ENCODE assay signal across 42 mouse cellular contexts in the genomic region with DNA sequence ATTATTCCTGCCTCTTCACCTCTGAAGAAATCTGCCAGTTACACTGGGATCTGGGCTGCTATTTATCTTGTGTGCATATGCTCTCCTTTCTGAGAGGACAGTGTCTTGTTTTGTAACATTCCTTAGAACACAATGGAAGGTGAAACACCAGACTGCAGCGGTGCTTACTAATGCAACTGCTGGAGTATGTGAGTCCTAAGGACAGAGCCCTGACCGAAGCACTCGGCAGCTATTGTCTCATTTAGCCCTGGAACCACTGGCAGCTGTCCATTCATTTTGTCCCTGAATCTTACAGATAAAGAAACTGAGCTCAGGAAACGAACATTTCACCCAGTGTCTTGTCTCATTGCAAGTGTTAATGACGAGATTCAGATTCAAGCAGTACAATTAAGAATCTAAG. TPM values are rescaled to one million over a fixed set of nuclear protein-coding genes. Genes with fewer than 3 reads are reported as not detected.
A peak's percentile ranks its signal among the peaks of the same experiment; 100 is the strongest.
DNase-seq lines count a peak whose midpoint lies in the region; ATAC-seq and TF ChIP-seq lines count a peak whose summit lies in the region.
"Had no signal": no experiment of that assay in that cellular context is flagged by ENCODE, and none has a peak within 500 bp of the region (broad histone marks: within the 10 kb centered on the region; RNA-seq: fewer than 3 reads in every experiment).

No protein-coding gene starts in this region.

- peak; percentile 55 to 86 for DNase-seq in adrenal gland, adult (ENCODE audit: inconsistent age in 2 of 2, low spot score in 1 of 2)
- DNase-seq in adrenal gland, postnatal 4 days (ENCODE audit: low spot score in 2 of 2): no peak
- no peak for DNase-seq in hindbrain, embryonic 10.5 days (ENCODE audit: low spot score)
- DNase-seq in hindbrain, embryonic 11.5 days (ENCODE audit: low spot score): no peak
- peak; percentile 53 for DNase-seq in adrenal gland, adult 8-10 months
- DNase-seq in cerebellum, adult 2 months: no peak
- DNase-seq: cerebellum, adult 11-12 months; cerebellum, postnatal 10 days; forebrain, postnatal 0 days; heart, postnatal 10 days; kidney, adult 18-20 months; liver; lung, adult 2 months; lung, postnatal 10 days; right cerebral cortex, postnatal 4 days; thymus, postnatal 14 days had no signal

- no peak for TF ChIP-seq CTCF in cerebellum, adult 2 months (IDR thresholded peaks at IDR 0.05; ENCODE audit: borderline replicate concordance, insufficient read depth, low read depth, low read length)

- ATAC-seq in hindbrain, embryonic 11.5 days (ENCODE audit: low FRiP score): no peak
- ATAC-seq in megakaryocyte-erythroid progenitor cell, adult 5-6 weeks (replicated peaks; ENCODE audit: low FRiP score, low TSS enrichment, poor library complexity, severe bottlenecking): no peak
- ATAC-seq: forebrain, postnatal 0 days; hindbrain, embryonic 16.5 days; midbrain, embryonic 16.5 days; Patski had no signal

- H3K9ac ChIP-seq in hindbrain, embryonic 11.5 days (ENCODE audit: low read depth, low read length): no peak overlapping the region
- H3K9ac ChIP-seq: forebrain, embryonic 12.5 days; forebrain, postnatal 0 days; kidney, embryonic 15.5 days; liver, embryonic 14.5 days had no signal

- WGBS in hindbrain, embryonic 10.5 days: 71% methylated on average over 5 of the region's 5 CpGs
- WGBS in hindbrain, embryonic 11.5 days: 62% methylated on average over 5 of the region's 5 CpGs
- WGBS in cerebellum, adult 2 months: 60% methylated on average over 5 of the region's 5 CpGs

- H3K4me1 ChIP-seq in hindbrain, embryonic 10.5 days (replicated peaks): peaks cover 33% of the 10 kb centered on the region
- no peaks in the 10 kb centered on the region for H3K4me1 ChIP-seq in hindbrain, embryonic 11.5 days (replicated peaks; ENCODE audit: control insufficient read depth, insufficient read depth, low read length)
- H3K4me1 ChIP-seq in cerebellum, adult 2 months (ENCODE audit: control insufficient read depth, insufficient read depth, low read length): no peaks in the 10 kb centered on the region

- no peak for TF ChIP-seq POLR2A in cerebellum, adult 2 months (IDR thresholded peaks at IDR 0.05; ENCODE audit: borderline replicate concordance, insufficient read depth, low read length)

- H3K4me3 ChIP-seq in hindbrain, embryonic 10.5 days: no peak overlapping the region
- no peak overlapping the region for H3K4me3 ChIP-seq in hindbrain, embryonic 11.5 days (ENCODE audit: low read depth, low read length)
- H3K4me3 ChIP-seq in cerebellum, adult 2 months (replicated peaks; ENCODE audit: insufficient read depth, low read depth, low read length): no peak overlapping the region
- H3K4me3 ChIP-seq: erythroblast, embryonic 14.5 days; forebrain, embryonic 12.5 days; kidney, embryonic 15.5 days; midbrain, embryonic 10.5 days had no signal

- no peaks in the 10 kb centered on the region for H3K9me3 ChIP-seq in hindbrain, embryonic 10.5 days
- H3K9me3 ChIP-seq in hindbrain, embryonic 11.5 days (ENCODE audit: control insufficient read depth, low read length): no peaks in the 10 kb centered on the region
- H3K9me3 ChIP-seq: forebrain, embryonic 12.5 days; kidney, embryonic 15.5 days; midbrain, embryonic 10.5 days had no signal

- no peaks in the 10 kb centered on the region; the same call in 1 of the 2 replicates for H3K36me3 ChIP-seq in hindbrain, embryonic 10.5 days
- H3K36me3 ChIP-seq in hindbrain, embryonic 11.5 days (ENCODE audit: control insufficient read depth, insufficient read depth, low read length): no peaks in the 10 kb centered on the region
- H3K36me3 ChIP-seq: forebrain, embryonic 12.5 days; kidney, embryonic 15.5 days had no signal

- 0 out of 2 replicates have a peak overlapping the region, but pooled peaks have one; percentile 16 for H3K27ac ChIP-seq in hindbrain, embryonic 10.5 days
- no peak overlapping the region for H3K27ac ChIP-seq in hindbrain, embryonic 11.5 days (ENCODE audit: low read depth, low read length)
- no peak overlapping the region for H3K27ac ChIP-seq in cerebellum, adult 2 months (ENCODE audit: insufficient read depth, low read length)
- H3K27ac ChIP-seq: forebrain, embryonic 12.5 days; kidney, embryonic 15.5 days; liver, embryonic 14.5 days; macrophage; midbrain, embryonic 10.5 days had no signal

- no peaks in the 10 kb centered on the region for H3K27me3 ChIP-seq in hindbrain, embryonic 10.5 days (ENCODE audit: insufficient read depth, poor library complexity, severe bottlenecking)
- H3K27me3 ChIP-seq in hindbrain, embryonic 11.5 days (ENCODE audit: control insufficient read depth, insufficient read depth, low read length): no peaks in the 10 kb centered on the region
- no peaks in the 10 kb centered on the region for H3K27me3 ChIP-seq in cerebellum, adult 2 months (ENCODE audit: control insufficient read depth, insufficient read depth, low read length)
- H3K27me3 ChIP-seq: forebrain, embryonic 12.5 days; kidney, embryonic 15.5 days; Patski had no signal

- no peak overlapping the region for H3K4me2 ChIP-seq in hindbrain, embryonic 11.5 days (replicated peaks; ENCODE audit: low read depth, low read length)
- H3K4me2 ChIP-seq: forebrain, embryonic 12.5 days; kidney, embryonic 15.5 days had no signal

RNA-seq across cellular contexts. Expression of a gene that starts 44.6 kb away (rescaled TPM):
- 100 to 1,000 TPM in 1 of 2 experiments, 10 to 100 TPM in 1; 95.8 to 104 TPM for total RNA-seq in adrenal gland, postnatal 4 days (2021)
- polyA plus RNA-seq in hindbrain, embryonic 10.5 days (2016; fragmentation: Nextera tagmentation; extraction: Ambion mirVana): 34.3 and 37.9 TPM in 2 replicates
- polyA plus RNA-seq in hindbrain, embryonic 11.5 days (2014; fragmentation: Nextera tagmentation; extraction: Ambion mirVana): 11.9 and 12.1 TPM in 2 replicates
- total RNA-seq in adrenal gland, adult 8-10 months (2022): 100 to 1,000 TPM in 2 of 4 experiments, 10 to 100 TPM in 2; 77.9 to 150 (median 98.7) TPM
- total RNA-seq in megakaryocyte-erythroid progenitor cell, adult 5-6 weeks (2014; fragmentation: Nextera tagmentation): 19.8 and 32.3 TPM in 2 replicates
- total RNA-seq in megakaryocyte-erythroid progenitor cell, adult 5-6 weeks (2017): 19.9 and 25.1 TPM in 2 replicates
- polyA plus RNA-seq in cerebellum, adult 2 months (2012; rRNA removed): 8.6 and 8.9 TPM in 2 replicates

RNA-seq across cellular contexts. Expression of a gene that starts 57.9 kb away (rescaled TPM):
- under 1 TPM in 1 of 2 experiments, not detected in 1; 0.22 TPM for total RNA-seq in adrenal gland, postnatal 4 days (2021)
- polyA plus RNA-seq in hindbrain, embryonic 10.5 days (2016; fragmentation: Nextera tagmentation; extraction: Ambion mirVana): not detected in 2 replicates
- not detected in 2 replicates for polyA plus RNA-seq in hindbrain, embryonic 11.5 days (2014; fragmentation: Nextera tagmentation; extraction: Ambion mirVana)
- total RNA-seq in adrenal gland, adult 8-10 months (2022): not detected
- total RNA-seq in megakaryocyte-erythroid progenitor cell, adult 5-6 weeks (2014; fragmentation: Nextera tagmentation): not detected in 2 replicates
- total RNA-seq in megakaryocyte-erythroid progenitor cell, adult 5-6 weeks (2017): not detected in 2 replicates
- polyA plus RNA-seq in cerebellum, adult 2 months (2012; rRNA removed): not detected in 2 replicates
- total RNA-seq: common myeloid progenitor, adult 5-6 weeks; forebrain, postnatal 0 days; gastrocnemius, adult 8-10 months; gastrocnemius, postnatal 4 days; heart, adult 8-10 months; heart, postnatal 10 days; hematopoietic stem cell, adult 5-6 weeks; layer of hippocampus, adult 18-20 months; layer of hippocampus, postnatal 10 days; left cerebral cortex, adult 18-20 months; left cerebral cortex, postnatal 14 days; MEL; neutrophil, adult 5-6 weeks had no signal
- polyA plus RNA-seq: embryonic facial prominence, embryonic 14.5 days; erythroblast, embryonic 14.5 days; forebrain, embryonic 12.5 days; forebrain, postnatal 0 days; hindbrain, embryonic 16.5 days; intestine, embryonic 14.5 days; kidney, embryonic 15.5 days; limb, embryonic 11.5 days; lung, adult 2 months; macrophage; midbrain, embryonic 10.5 days; midbrain, embryonic 16.5 days; neural tube, embryonic 11.5 days; Patski; urinary bladder, adult 2 months had no signal

Comparison
In these comparisons a context has a peak if more than half of its experiments do, and no peak if none do; other contexts are left out.
1. DNase-seq: peak in adrenal gland, adult (2 of 2) and adrenal gland, adult 8-10 months (single experiment); none in adrenal gland, postnatal 4 days (0 of 2), hindbrain, embryonic 10.5 days (single experiment), hindbrain, embryonic 11.5 days (single experiment) and cerebellum, adult 2 months (0 of 2).